Mouse (Mus musculus) hematopoietic stem cell, adult 5-6 weeks (primary cell): ENCODE results near the gene Lfng. TPM values are rescaled to one million over a fixed set of nuclear protein-coding genes. Genes with fewer than 3 reads are reported as not detected.

Source experiments
- total RNA-seq: library from RNA; stranded (forward); fragments of 172-1452, 232-1000 nt; gene quantifications from 2 replicates; pipeline ENCODE4 v1.2.3, GENCODE M21; 2017

Lfng gene
- total RNA-seq, 1 experiment from 2014 or later, result 67.3 TPM

Other genes starting within 250 kb of the Lfng start
- gene Snx8, start 218.1 kb upstream of the Lfng start, total RNA-seq, result 3.4 and 5.4 TPM in 2 replicates
- 118 and 144 TPM in 2 replicates for gene Eif3b, start 188.0 kb upstream of the Lfng start, total RNA-seq
- not detected in 2 replicates for gene Gm4869, start 161.7 kb upstream of the Lfng start, total RNA-seq
- gene Chst12, start 101.8 kb upstream of the Lfng start, total RNA-seq, result 21.4 and 26.2 TPM in 2 replicates
- not detected in 2 replicates for gene Grifin, start 42.2 kb upstream of the Lfng start, total RNA-seq
- 11.3 and 16.8 TPM in 2 replicates for gene Ttyh3, start 41.7 kb downstream of the Lfng start, total RNA-seq
- gene Iqce, start 95.1 kb downstream of the Lfng start, total RNA-seq, result 25.0 and 34.4 TPM in 2 replicates
- gene Brat1, start 97.7 kb downstream of the Lfng start, total RNA-seq, result 11.2 and 15.5 TPM in 2 replicates
- gene Amz1, start 116.8 kb downstream of the Lfng start, total RNA-seq, result 0.74 and 0.94 TPM in 2 replicates
- gene Gna12, start 223.1 kb downstream of the Lfng start, total RNA-seq, result 21.1 and 21.7 TPM in 2 replicates